Mouse (Mus musculus): ENCODE measurements at regions not wholly inside any gene's neighbourhood (a gene's known extent, or its start where the extent isn't known, plus 50 kb on each side); places are given as distances from the start of the nearest gene placed in this dataset.

DNA sequence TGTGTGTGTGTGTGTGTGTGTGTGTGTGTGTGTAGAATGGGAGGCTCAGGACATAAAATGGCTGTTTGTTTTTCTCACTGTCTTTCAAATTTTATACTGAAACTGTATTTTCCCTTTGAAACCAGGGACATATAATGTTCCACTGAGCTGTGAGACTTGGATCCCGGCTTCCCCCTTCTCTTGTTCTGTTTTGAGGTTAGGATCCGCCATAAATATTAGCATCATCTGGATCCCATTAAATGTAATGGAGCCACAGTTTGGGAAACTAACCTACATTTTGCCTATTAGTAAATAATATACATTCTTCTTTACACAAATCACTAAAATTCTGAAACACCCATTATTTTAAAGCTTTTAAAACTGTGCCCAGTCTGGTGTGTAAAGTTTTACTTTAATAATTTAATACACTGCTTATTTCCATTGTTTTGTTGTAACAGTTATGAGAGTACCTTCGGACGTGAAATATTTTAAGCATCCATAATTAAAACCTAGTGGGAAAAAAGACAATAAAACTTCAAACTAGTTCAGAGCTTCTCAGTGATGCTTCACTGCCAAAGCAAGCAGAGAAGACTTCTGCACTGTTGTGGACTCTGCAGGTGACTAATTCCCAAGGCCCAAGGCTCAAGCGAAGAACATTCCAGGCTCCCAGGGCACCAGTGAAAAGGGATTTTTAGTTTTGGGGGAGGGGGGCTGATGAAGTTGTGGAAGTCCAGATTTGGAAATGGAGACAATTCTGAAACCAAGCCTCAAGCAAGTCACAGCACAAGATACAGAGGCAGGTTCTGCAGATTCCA, 684.9 kb downstream of the Fat4 start:
- no peak for DNase-seq (ENCODE audit: low spot score)

- DNase-seq (ENCODE audit: low spot score) = no peak
Measured at GRCm38 (mm10) chr3:39575200-39575599, 688.5 kb downstream of the Fat4 start.

GRCm38 (mm10) chr3:39591312-39591711, 704.6 kb downstream of the Fat4 start:
- DNase-seq (ENCODE audit: low spot score) = no peak

DNA sequence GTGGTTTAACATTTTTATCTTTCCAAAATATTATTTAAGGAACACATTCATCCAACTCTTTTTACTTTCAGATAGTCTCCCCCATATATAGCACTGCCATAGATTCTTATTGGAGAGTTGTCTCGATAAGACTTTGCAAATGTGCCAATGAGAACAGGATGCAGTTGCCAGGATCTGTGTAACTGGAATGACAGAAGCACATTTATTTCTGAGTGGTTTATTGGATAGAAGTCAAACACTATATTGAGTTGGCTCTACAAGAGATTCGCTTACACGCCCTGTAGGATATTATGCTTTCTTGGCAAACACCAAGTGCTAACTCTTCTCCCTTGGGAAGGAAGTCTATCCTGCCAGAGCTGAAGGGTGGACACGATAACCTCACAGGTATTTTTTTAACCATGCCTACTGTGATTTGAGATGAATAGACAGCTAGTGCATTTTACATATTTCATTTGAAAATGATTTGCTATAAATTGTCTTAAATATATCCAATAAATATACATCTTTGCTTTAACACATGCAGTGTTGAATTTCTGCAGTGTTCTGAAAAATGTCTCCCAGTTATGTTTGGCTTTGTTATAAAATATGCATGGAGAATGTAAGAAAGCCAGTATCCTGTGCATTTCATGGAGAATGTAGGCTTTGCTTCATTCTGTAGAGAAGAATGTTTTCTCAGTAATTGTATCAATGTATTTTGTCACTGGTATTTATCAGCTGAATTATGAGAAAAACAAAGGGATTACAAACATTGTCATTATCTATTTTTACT, 705.8 kb downstream of the Fat4 start:
- DNase-seq (ENCODE audit: low spot score) = no peak

DNA sequence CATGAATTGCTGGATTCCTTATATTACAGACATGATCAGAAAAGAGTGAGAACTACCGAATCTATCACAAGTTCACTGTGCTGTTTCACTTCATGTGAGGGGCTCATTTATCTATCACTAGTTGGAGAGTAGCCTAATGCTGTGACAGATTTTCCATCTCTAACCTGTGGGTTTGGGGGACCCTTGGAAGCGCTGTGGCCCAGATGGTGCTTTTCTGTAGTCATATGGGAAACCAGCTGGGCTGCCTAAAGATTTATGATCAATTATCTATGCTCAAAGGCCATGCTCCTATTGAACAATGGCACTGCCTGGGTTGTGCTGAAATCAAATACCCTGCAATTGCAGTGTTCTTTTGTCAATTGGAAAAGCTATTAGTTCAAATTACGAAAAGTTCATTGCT, 723.2 kb downstream of the Fat4 start:
- DNase-seq (ENCODE audit: low spot score) = no peak

- no peak for DNase-seq (ENCODE audit: low spot score)
Measured at GRCm38 (mm10) chr3:39612408-39612807, 725.7 kb downstream of the Fat4 start.

- DNase-seq (ENCODE audit: low spot score) = no peak
Measured at GRCm38 (mm10) chr3:39637924-39638323, 751.2 kb downstream of the Fat4 start.

DNA sequence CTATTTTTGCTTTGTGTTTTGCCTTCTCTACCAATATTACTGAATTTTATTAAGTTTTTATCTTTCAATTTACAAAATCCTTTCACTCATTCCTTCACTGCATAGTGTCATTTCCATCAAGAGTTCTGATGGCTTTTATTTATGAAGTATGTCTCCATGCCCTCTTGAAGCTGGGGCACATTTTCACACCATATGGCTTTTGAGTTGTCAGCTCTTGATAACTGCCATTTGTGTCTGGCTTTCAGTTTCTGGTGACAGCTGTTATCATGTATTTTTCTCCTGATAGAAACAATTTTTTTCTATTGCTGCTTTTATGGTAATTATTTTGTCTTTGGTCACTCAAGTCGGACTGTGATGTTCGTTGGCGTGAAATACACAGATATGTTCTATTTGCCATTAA, 756.5 kb downstream of the Fat4 start:
- no peak for DNase-seq (ENCODE audit: low spot score)

DNA sequence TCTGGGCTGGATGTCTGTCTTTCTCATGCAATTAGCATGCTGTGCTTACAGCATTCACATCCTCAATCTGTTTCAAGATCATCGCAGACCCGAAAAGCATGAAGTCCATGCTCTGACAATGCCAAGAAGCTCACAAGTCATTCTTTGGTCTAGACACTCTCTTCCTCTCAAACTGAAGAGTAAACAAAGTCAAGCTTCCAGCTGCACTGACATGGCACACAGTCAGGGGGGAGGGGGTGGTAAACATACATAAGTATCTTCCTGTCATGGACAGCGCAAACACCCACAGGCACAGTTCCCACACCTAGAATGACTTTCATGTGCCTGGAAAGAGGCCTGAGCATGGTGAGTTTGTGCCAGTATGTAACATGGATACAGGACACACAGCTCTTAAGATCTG, 780.1 kb downstream of the Fat4 start:
- no peak for DNase-seq (ENCODE audit: low spot score)

DNA sequence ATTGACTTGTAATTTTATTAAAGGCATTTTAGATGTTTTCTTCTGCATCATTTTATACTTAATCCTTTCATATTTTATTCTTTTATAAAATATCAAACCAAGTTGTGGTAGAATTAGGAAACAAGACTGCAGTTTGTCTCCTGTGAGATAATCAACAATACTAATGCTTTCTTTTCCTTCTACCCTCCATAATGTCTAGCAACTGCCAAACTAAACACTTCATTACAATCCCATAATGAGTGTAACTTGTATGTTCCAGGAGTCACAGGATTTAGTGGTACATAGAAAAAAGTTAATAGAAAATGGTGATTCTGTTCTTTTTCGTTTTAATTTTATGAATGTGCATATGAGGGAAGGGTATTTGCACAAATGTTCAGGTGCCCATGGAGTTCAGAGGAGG, 782.4 kb downstream of the Fat4 start:
- DNase-seq (ENCODE audit: low spot score) = no peak

DNA sequence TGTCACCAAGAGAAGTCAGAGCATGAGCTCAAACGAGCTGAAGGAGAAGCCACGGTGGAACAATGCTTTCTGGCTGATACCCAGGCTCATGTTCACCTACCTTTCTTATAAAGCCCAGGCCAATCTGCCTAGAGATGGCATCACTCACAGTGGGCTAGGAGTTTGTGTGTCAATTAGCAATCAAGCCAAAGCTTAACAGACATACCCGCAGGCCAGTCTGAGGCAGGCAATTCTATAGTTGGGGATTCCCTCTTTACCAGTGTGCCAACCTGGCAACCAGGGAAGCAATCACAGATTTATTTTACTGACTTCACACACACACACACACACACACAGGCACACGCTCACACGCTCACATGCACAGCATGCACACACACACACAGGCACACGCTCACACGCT, 787.3 kb downstream of the Fat4 start:
- DNase-seq (ENCODE audit: low spot score) = no peak

- DNase-seq (ENCODE audit: low spot score) = no peak
Measured at GRCm38 (mm10) chr3:39674927-39675326, 788.2 kb downstream of the Fat4 start.

GRCm38 (mm10) chr3:39705610-39706009, 818.9 kb downstream of the Fat4 start:
- no peak for DNase-seq (ENCODE audit: low spot score)

- DNase-seq (ENCODE audit: low spot score) = no peak
Measured at GRCm38 (mm10) chr3:39712795-39713709, 818.0 kb upstream of the Intu start.

GRCm38 (mm10) chr3:39714056-39714592, 817.0 kb upstream of the Intu start:
- no peak for DNase-seq (ENCODE audit: low spot score)

GRCm38 (mm10) chr3:39718946-39719545, 812.0 kb upstream of the Intu start:
- peak; percentile 68 for DNase-seq (ENCODE audit: low spot score)

- DNase-seq (ENCODE audit: low spot score) = no peak
Measured at GRCm38 (mm10) chr3:39725755-39726154, 805.3 kb upstream of the Intu start.

- DNase-seq (ENCODE audit: low spot score) = no peak
Measured at GRCm38 (mm10) chr3:39736639-39737038, 794.4 kb upstream of the Intu start.

DNA sequence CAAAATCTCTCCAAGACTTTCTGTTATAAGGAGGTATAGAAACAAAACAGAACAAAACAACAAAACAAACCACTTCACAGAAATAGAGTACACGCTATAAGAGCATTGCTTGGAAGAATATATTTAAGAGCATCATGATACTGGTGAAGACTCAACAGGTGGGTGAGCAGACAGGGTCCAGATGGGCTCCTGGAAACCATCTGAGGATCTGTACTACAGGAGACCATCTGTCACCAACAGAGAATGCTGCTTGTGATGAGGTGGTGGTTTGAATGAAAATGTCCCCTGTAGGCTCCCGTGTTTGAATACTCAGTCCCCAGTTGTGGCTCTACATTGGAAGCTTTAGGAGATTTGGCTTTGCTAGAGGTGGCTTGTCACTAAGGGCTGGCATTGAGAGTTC, 785.1 kb upstream of the Intu start:
- DNase-seq (ENCODE audit: low spot score) = no peak

- no peak for DNase-seq (ENCODE audit: low spot score)
Measured at GRCm38 (mm10) chr3:39768981-39769568, 762.0 kb upstream of the Intu start.
